Mouse (Mus musculus) cerebellum, postnatal 10 days (tissue): ENCODE data around the gene Nktr.

Source experiments
- DNase-seq, 2 experiments: peaks; one replicate each; pipeline ENCODE4 v3.0.0; 2021; ENCODE audit warnings: mixed read lengths in 2 of 2

The Nktr gene

GRCm38 (mm10) chr9:121708506-121709486 lies 10.2 kb upstream of the Nktr start:
- DNase-seq, result no peak

- DNase-seq, result peak; percentile 99
Observed at GRCm38 (mm10) chr9:121709898-121710583, 8.9 kb upstream of the Nktr start, which contains the start of gene Ss18l2. Ss18l2 (plus strand) TSS chr9:121710329.

- no peak for DNase-seq
Observed at GRCm38 (mm10) chr9:121710584-121710975, 8.4 kb upstream of the Nktr start.

- DNase-seq, result peak in 1 of 2 experiments; percentile 39
Observed at GRCm38 (mm10) chr9:121717048-121717447, 1.9 kb upstream of the Nktr start.

GRCm38 (mm10) chr9:121718070-121718705 lies 781 bp upstream of the Nktr start:
- DNase-seq, result peak in 1 of 2 experiments; percentile 40

GRCm38 (mm10) chr9:121719347-121720331 lies 670 bp downstream of the Nktr start:
- peak; percentile 74 to 75 for DNase-seq

- DNase-seq, result no peak
Observed at GRCm38 (mm10) chr9:121740490-121740889, 21.5 kb downstream of the Nktr start.

GRCm38 (mm10) chr9:121741168-121741567 lies 22.2 kb downstream of the Nktr start:
- no peak for DNase-seq

GRCm38 (mm10) chr9:121744051-121744450 lies 25.1 kb downstream of the Nktr start:
- no peak for DNase-seq

- no peak for DNase-seq
Observed at GRCm38 (mm10) chr9:121752774-121753173, 33.8 kb downstream of the Nktr start.

GRCm38 (mm10) chr9:121754624-121755023 lies 35.7 kb downstream of the Nktr start:
- DNase-seq, result no peak

GRCm38 (mm10) chr9:121756785-121757184 lies 37.8 kb downstream of the Nktr start:
- DNase-seq, result no peak

- DNase-seq, result peak; percentile 49
Observed at GRCm38 (mm10) chr9:121757432-121757831, 38.5 kb downstream of the Nktr start.

GRCm38 (mm10) chr9:121757835-121758814 lies 39.2 kb downstream of the Nktr start:
- DNase-seq, result peak; percentile 48 to 53

GRCm38 (mm10) chr9:121759091-121760081 lies 40.4 kb downstream of the Nktr start, which contains the start of gene Zfp651:
Zfp651 (plus strand) TSS chr9:121759330.
- DNase-seq, result peak; percentile 86 to 88

- peak; percentile 67 to 71 for DNase-seq
Observed at GRCm38 (mm10) chr9:121760271-121761090, 41.5 kb downstream of the Nktr start.

- no peak for DNase-seq
Observed at GRCm38 (mm10) chr9:121761091-121761665, 42.2 kb downstream of the Nktr start.

- peak in 1 of 2 experiments; percentile 38 for DNase-seq
Observed at GRCm38 (mm10) chr9:121761787-121762186, 42.8 kb downstream of the Nktr start.
